Mouse (Mus musculus): ENCODE data around the gene Sema4d.
"Not testable (repeated sequence)": the region's sequence is repeated elsewhere in the genome, so short reads cannot be mapped to it uniquely, and the experiment has no call there.

The Sema4d gene

GRCm38 (mm10) chr13:51679332-51679731 lies 114.2 kb downstream of the Sema4d start:
- no peak for DNase-seq (ENCODE audit: low spot score in 2 of 2)

GRCm38 (mm10) chr13:51678687-51679086 lies 114.9 kb downstream of the Sema4d start:
- DNase-seq (ENCODE audit: low spot score in 2 of 2): no peak

GRCm38 (mm10) chr13:51677630-51678185 lies 115.8 kb downstream of the Sema4d start:
- no peak for DNase-seq (ENCODE audit: low spot score in 2 of 2)

- no peak for DNase-seq (ENCODE audit: low spot score in 2 of 2)
Measured at GRCm38 (mm10) chr13:51677041-51677440, 116.5 kb downstream of the Sema4d start.

GRCm38 (mm10) chr13:51676641-51677040 lies 116.9 kb downstream of the Sema4d start:
- DNase-seq (ENCODE audit: low spot score in 2 of 2): no peak

GRCm38 (mm10) chr13:51668195-51668594 lies 125.4 kb downstream of the Sema4d start:
- not testable (repeated sequence) for DNase-seq (ENCODE audit: low spot score in 2 of 2)

- DNase-seq (ENCODE audit: low spot score in 2 of 2): no peak
Measured at GRCm38 (mm10) chr13:51663561-51663960, 130.0 kb downstream of the Sema4d start.

- DNase-seq (ENCODE audit: low spot score in 2 of 2): no peak
Measured at GRCm38 (mm10) chr13:51659573-51659972, 134.0 kb downstream of the Sema4d start.

- DNase-seq (ENCODE audit: low spot score in 2 of 2): no peak
Measured at GRCm38 (mm10) chr13:51658094-51658493, 135.5 kb downstream of the Sema4d start.

- no peak for DNase-seq (ENCODE audit: low spot score in 2 of 2)
Measured at GRCm38 (mm10) chr13:51656516-51657235, 136.9 kb downstream of the Sema4d start.

- DNase-seq (ENCODE audit: low spot score in 2 of 2): no peak
Measured at GRCm38 (mm10) chr13:51653961-51654360, 139.6 kb downstream of the Sema4d start.

- DNase-seq (ENCODE audit: low spot score in 2 of 2): no peak
Measured at GRCm38 (mm10) chr13:51653159-51653558, 140.4 kb downstream of the Sema4d start.

- DNase-seq (ENCODE audit: low spot score in 2 of 2): peak; percentile 81 to 91
Measured at GRCm38 (mm10) chr13:51651408-51652064, 142.0 kb downstream of the Sema4d start, which contains the start of gene Secisbp2. TSS of gene Secisbp2 (plus strand) at chr13:51651697.

- DNase-seq (ENCODE audit: low spot score in 2 of 2): no peak
Measured at GRCm38 (mm10) chr13:51649740-51650139, 143.8 kb downstream of the Sema4d start.

GRCm38 (mm10) chr13:51648237-51648636 lies 145.3 kb downstream of the Sema4d start:
- no peak for DNase-seq (ENCODE audit: low spot score in 2 of 2)

- no peak for DNase-seq (ENCODE audit: low spot score in 2 of 2)
Measured at GRCm38 (mm10) chr13:51647770-51648169, 145.8 kb downstream of the Sema4d start.

- DNase-seq (ENCODE audit: low spot score in 2 of 2): no peak
Measured at GRCm38 (mm10) chr13:51646362-51647027, 147.1 kb downstream of the Sema4d start.

GRCm38 (mm10) chr13:51645872-51646271 lies 147.7 kb downstream of the Sema4d start:
- DNase-seq (ENCODE audit: low spot score in 2 of 2): no peak

GRCm38 (mm10) chr13:51644829-51645789 lies 148.4 kb downstream of the Sema4d start, which contains the start of gene Cks2:
TSS of gene Cks2 (plus strand) at chr13:51645232.
- peak; percentile 94 to 96 for DNase-seq (ENCODE audit: low spot score in 2 of 2)

GRCm38 (mm10) chr13:51643924-51644828 lies 149.4 kb downstream of the Sema4d start:
- DNase-seq (ENCODE audit: low spot score in 2 of 2): no peak

Data from spleen, postnatal 14 days (tissue).